Mouse (Mus musculus): ENCODE measurements around the gene Yae1d1. TPM values are rescaled to one million over a fixed set of nuclear protein-coding genes. Genes with fewer than 3 reads are reported as not detected.
"Not testable (repeated sequence)": the region's sequence is repeated elsewhere in the genome, so short reads cannot be mapped to it uniquely, and the experiment has no call there.

Gene Yae1d1
- polyA plus RNA-seq, 1 experiment, result 3.3 TPM

- H3K27ac ChIP-seq (ENCODE audit: control insufficient read depth, insufficient read depth, low read depth, low read length, poor library complexity), result no peak overlapping the region
- no peak overlapping the region for H3K4me3 ChIP-seq (replicated peaks; ENCODE audit: control insufficient read depth, low read depth, low read length)
- TF ChIP-seq POLR2A (IDR thresholded peaks at IDR 0.05; ENCODE audit: borderline replicate concordance, control insufficient read depth, low read depth, low read length), result no peak
- TF ChIP-seq CTCF (IDR thresholded peaks at IDR 0.05; ENCODE audit: control insufficient read depth, insufficient read depth, low read length), result no peak
- H3K4me1 ChIP-seq (ENCODE audit: control insufficient read depth, insufficient read depth, low read length), result no peaks in the 10 kb centered on the region; the same call in 1 of the 2 replicates
- WGBS, result 44% methylated on average over 8 of the region's 8 CpGs
Measured at GRCm38 (mm10) chr13:17976854-17977739, 16.1 kb downstream of the Yae1d1 start.

DNA sequence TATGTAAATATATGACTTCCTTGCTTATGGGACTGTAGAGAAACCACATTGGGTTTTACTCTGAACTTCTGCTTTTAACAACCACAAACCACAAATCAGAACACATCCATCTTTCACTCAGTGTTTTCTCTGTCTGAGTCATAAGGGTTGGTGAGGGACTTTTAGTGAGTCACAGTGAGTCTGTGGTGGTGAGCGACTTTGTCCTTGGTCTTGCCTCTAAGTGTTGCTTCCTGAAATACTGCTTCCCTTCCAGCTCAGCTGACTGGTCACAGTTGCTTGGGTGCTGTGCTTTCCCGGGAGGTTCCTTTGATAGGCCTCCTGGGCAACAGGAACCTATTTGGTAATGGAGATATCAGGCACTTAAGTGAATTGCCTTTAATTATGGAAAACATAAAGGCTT is 17.3 kb downstream of the Yae1d1 start:
- TF ChIP-seq POLR2A (IDR thresholded peaks at IDR 0.05; ENCODE audit: borderline replicate concordance, control insufficient read depth, low read depth, low read length) (no peak), CTCF (IDR thresholded peaks at IDR 0.05; ENCODE audit: control insufficient read depth, insufficient read depth, low read length) (no peak)
- WGBS, result 0% methylated on average over 2 of the region's 2 CpGs
- Histone ChIP-seq H3K4me3 (replicated peaks; ENCODE audit: control insufficient read depth, low read depth, low read length) (no peak overlapping the region), H3K4me1 (ENCODE audit: control insufficient read depth, insufficient read depth, low read length) (no peaks in the 10 kb centered on the region; the same call in 1 of the 2 replicates), H3K27ac (ENCODE audit: control insufficient read depth, insufficient read depth, low read depth, low read length, poor library complexity) (no peak overlapping the region)

GRCm38 (mm10) chr13:17975457-17975856 is 17.7 kb downstream of the Yae1d1 start:
- no peaks in the 10 kb centered on the region; the same call in 1 of the 2 replicates for H3K4me1 ChIP-seq (ENCODE audit: control insufficient read depth, insufficient read depth, low read length)
- H3K4me3 ChIP-seq (replicated peaks; ENCODE audit: control insufficient read depth, low read depth, low read length), result no peak overlapping the region
- 20% methylated on average over 1 of the region's 1 CpGs for WGBS
- no peak for TF ChIP-seq CTCF (IDR thresholded peaks at IDR 0.05; ENCODE audit: control insufficient read depth, insufficient read depth, low read length)
- TF ChIP-seq POLR2A (IDR thresholded peaks at IDR 0.05; ENCODE audit: borderline replicate concordance, control insufficient read depth, low read depth, low read length), result no peak
- no peak overlapping the region for H3K27ac ChIP-seq (ENCODE audit: control insufficient read depth, insufficient read depth, low read depth, low read length, poor library complexity)

- Histone ChIP-seq H3K4me1 (ENCODE audit: control insufficient read depth, insufficient read depth, low read length) (no peaks in the 10 kb centered on the region; the same call in 1 of the 2 replicates), H3K4me3 (replicated peaks; ENCODE audit: control insufficient read depth, low read depth, low read length) (no peak overlapping the region), H3K27ac (ENCODE audit: control insufficient read depth, insufficient read depth, low read depth, low read length, poor library complexity) (no peak overlapping the region)
- no peak for TF ChIP-seq POLR2A (IDR thresholded peaks at IDR 0.05; ENCODE audit: borderline replicate concordance, control insufficient read depth, low read depth, low read length)
- TF ChIP-seq CTCF (IDR thresholded peaks at IDR 0.05; ENCODE audit: control insufficient read depth, insufficient read depth, low read length), result no peak
- WGBS, result 92% methylated on average over 9 of the region's 9 CpGs
Measured at GRCm38 (mm10) chr13:17974734-17975133, 18.4 kb downstream of the Yae1d1 start.

GRCm38 (mm10) chr13:17960613-17961012 is 32.5 kb downstream of the Yae1d1 start:
- 57% methylated on average over 7 of the region's 7 CpGs for WGBS
- Histone ChIP-seq H3K4me1 (ENCODE audit: control insufficient read depth, insufficient read depth, low read length) (no peaks in the 10 kb centered on the region), H3K4me3 (replicated peaks; ENCODE audit: control insufficient read depth, low read depth, low read length) (no peak overlapping the region), H3K27ac (ENCODE audit: control insufficient read depth, insufficient read depth, low read depth, low read length, poor library complexity) (no peak overlapping the region)
- TF ChIP-seq CTCF (IDR thresholded peaks at IDR 0.05; ENCODE audit: control insufficient read depth, insufficient read depth, low read length) (no peak), POLR2A (IDR thresholded peaks at IDR 0.05; ENCODE audit: borderline replicate concordance, control insufficient read depth, low read depth, low read length) (no peak)

GRCm38 (mm10) chr13:17954282-17954681 is 38.9 kb downstream of the Yae1d1 start:
- TF ChIP-seq POLR2A (IDR thresholded peaks at IDR 0.05; ENCODE audit: borderline replicate concordance, control insufficient read depth, low read depth, low read length), result no peak
- TF ChIP-seq CTCF (IDR thresholded peaks at IDR 0.05; ENCODE audit: control insufficient read depth, insufficient read depth, low read length), result no peak
- no peak overlapping the region for H3K27ac ChIP-seq (ENCODE audit: control insufficient read depth, insufficient read depth, low read depth, low read length, poor library complexity)
- 49% methylated on average over 1 of the region's 1 CpGs for WGBS
- no peak overlapping the region for H3K4me3 ChIP-seq (replicated peaks; ENCODE audit: control insufficient read depth, low read depth, low read length)
- no peaks in the 10 kb centered on the region for H3K4me1 ChIP-seq (ENCODE audit: control insufficient read depth, insufficient read depth, low read length)

DNA sequence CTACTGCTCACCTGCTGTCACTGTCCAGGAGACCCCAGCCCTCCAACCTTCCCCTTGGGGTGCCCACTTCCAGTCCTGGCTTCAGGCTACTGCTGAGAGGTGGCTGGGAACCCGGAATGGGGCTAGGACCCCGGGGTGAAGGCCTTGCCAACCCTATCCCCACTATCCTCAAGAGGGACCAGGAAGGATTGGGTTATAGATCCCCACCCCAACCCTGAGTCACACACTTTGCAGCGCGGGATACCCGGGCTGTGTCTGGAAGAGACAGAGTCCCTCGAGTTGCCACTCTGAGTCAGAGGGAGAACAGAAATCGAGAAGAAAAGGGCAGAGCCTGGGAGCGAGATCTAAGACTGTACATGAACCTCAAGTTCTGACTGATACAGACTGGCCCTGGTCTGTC is 42.6 kb downstream of the Yae1d1 start:
- WGBS, result 82% methylated on average over 8 of the region's 8 CpGs
- H3K27ac ChIP-seq (ENCODE audit: control insufficient read depth, insufficient read depth, low read depth, low read length, poor library complexity), result not testable (repeated sequence)

GRCm38 (mm10) chr13:17949555-17949954 is 43.6 kb downstream of the Yae1d1 start:
- Histone ChIP-seq H3K4me1 (ENCODE audit: control insufficient read depth, insufficient read depth, low read length) (no peaks in the 10 kb centered on the region), H3K4me3 (replicated peaks; ENCODE audit: control insufficient read depth, low read depth, low read length) (no peak overlapping the region), H3K27ac (ENCODE audit: control insufficient read depth, insufficient read depth, low read depth, low read length, poor library complexity) (no peak overlapping the region)
- 70% methylated on average over 18 of the region's 18 CpGs for WGBS
- TF ChIP-seq CTCF (IDR thresholded peaks at IDR 0.05; ENCODE audit: control insufficient read depth, insufficient read depth, low read length), result no peak
- TF ChIP-seq POLR2A (IDR thresholded peaks at IDR 0.05; ENCODE audit: borderline replicate concordance, control insufficient read depth, low read depth, low read length), result no peak

More for the DNA sequence above, 42.6 kb downstream of the Yae1d1 start:
- not testable (repeated sequence) for H3K4me3 ChIP-seq (replicated peaks; ENCODE audit: control insufficient read depth, low read depth, low read length); H3K4me1 ChIP-seq (ENCODE audit: control insufficient read depth, insufficient read depth, low read length)

Measured in bone marrow, adult 2 months (tissue).